Mouse (Mus musculus): ENCODE results near the gene Ipo13.

Gene Ipo13

GRCm38 (mm10) chr4:117878703-117879102 is 36.1 kb downstream of the Ipo13 start:
- DNase-seq (ENCODE audit: low spot score): no peak

DNA sequence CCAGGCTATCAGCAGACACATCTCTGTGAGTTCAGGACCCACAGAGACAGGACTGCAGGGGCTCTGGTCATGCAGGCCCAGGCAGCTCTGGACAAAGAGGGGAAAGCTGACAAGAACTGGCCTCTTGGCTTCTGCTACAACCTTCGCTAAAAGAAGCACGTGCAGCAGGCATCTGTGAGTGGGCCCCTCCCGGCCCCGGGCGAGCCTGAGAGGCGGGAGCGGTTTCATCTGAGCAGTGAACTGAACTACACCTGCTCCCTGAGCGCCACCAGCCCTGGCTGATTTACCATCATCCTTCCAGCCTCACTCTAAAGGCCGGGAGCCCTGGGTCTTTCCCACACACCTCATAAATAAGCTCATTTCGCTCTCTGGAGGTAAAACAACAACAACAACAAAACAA is 36.5 kb downstream of the Ipo13 start:
- peak; percentile 52 for DNase-seq (ENCODE audit: low spot score)

GRCm38 (mm10) chr4:117873615-117874014 is 41.2 kb downstream of the Ipo13 start:
- no peak for DNase-seq (ENCODE audit: low spot score)

DNA sequence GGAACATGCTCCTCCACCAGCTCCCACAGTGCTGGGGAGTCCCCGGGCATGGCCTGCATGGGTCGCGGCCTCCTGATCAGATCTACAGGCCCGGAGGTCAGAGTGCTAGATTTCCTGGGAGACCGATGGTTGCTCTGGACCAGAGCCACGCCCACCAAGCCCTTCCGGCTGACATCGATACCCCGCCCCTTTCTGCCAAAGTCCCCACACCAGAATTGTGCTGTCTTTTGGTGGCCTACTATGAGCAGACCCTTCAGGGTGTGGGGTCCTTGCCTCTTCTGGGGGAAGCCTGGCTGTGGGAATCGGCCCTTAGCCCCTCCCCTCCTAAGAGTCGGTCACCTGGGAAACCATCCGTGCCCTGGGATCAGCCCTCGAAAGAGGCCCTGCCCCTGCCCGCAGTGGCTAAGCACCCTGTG is 42.3 kb downstream of the Ipo13 start, which contains the start of gene Ccdc24:
Gene Ccdc24, minus strand, starts transcription at position 87 of the 416 bp plus-strand sequence.
- DNase-seq (ENCODE audit: low spot score): no peak

- no peak for DNase-seq (ENCODE audit: low spot score)
These were observed 43.0 kb downstream of the Ipo13 start for GRCm38 (mm10) chr4:117871787-117872186.

DNA sequence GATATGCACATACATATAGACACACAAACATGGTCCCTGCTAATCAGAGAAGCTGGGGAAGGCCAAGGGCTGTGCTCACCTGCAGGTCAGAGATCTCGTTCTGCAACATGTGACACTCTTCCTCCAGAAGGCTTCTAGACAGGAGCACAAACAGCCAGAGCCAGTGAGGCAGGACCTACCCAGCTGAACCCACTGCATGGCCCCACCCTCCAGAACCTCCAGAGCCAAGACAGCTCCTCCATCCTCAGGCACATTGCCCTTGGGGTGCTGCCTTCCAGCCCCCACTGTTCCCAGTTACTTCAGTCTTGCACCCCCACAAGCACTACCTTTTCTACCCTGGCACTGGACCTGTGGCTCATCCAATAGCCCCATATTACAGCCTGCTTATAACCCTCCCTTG is 44.4 kb downstream of the Ipo13 start:
- DNase-seq (ENCODE audit: low spot score): no peak

- no peak for DNase-seq (ENCODE audit: low spot score)
These were observed 45.5 kb downstream of the Ipo13 start for GRCm38 (mm10) chr4:117869317-117869716.

- DNase-seq (ENCODE audit: low spot score): peak; percentile 38
These were observed 47.0 kb downstream of the Ipo13 start for GRCm38 (mm10) chr4:117867823-117868222.

DNA sequence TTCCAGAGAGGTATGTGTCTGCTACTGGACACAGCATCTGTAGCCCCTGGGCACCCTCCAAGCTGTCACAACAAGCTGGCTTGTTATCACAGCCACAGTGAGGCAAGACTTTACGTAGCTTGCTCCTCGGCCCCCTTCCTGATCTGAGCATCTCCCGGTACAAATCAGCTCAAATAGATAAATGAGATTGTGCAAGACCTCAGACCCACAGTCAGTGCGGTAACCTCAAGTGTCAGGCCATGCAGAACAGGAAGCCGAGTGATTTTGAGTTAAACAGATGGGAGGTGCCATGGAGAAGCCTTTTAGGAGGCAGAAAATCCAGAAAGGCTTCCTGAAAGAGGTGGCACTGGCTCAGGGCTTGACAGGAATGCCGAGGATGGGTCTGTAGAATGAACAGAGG is 47.8 kb downstream of the Ipo13 start:
- no peak for DNase-seq (ENCODE audit: low spot score)

DNA sequence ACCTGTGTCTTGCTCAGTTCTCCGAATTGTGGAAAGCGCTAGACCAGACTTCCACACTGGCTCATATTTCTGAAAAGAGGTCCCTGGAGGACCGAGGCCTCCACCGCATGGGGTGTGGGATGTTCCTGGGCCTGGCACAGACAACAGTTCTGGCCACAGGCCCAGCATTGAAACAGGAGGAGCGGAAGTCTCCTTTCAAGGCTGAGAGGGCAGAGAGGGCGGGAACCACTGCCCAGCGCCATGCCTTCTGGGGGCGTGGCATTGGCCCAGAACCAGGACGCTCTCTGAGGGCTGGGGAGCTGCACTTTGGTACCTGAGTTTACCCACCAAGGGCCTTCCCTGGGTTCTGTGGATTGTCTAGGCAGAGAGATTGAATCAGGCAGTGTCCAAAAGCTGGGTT is 48.7 kb downstream of the Ipo13 start:
- no peak for DNase-seq (ENCODE audit: low spot score)

- DNase-seq (ENCODE audit: low spot score): no peak
These were observed 52.0 kb downstream of the Ipo13 start for GRCm38 (mm10) chr4:117862823-117863222.

DNA sequence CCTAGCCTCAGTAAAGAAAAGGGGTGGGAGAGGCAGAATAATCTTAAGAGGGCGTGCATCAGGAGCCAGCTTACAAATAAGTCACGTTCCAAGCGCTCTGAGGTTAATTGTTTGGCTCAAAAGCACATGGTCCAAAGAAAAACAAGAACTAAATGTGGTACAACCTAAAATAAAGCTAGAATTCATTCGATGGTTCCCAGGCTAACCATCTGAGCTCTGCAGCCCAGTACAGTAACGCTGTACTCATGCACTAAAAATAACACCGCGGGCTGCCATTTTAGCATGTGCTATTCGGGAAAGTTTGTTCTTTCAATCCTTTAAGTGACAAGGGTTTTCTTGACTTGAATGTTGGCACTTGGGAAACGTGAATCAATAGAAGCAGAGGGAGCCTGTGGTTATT is 54.2 kb downstream of the Ipo13 start:
- no peak for DNase-seq (ENCODE audit: low spot score)

DNA sequence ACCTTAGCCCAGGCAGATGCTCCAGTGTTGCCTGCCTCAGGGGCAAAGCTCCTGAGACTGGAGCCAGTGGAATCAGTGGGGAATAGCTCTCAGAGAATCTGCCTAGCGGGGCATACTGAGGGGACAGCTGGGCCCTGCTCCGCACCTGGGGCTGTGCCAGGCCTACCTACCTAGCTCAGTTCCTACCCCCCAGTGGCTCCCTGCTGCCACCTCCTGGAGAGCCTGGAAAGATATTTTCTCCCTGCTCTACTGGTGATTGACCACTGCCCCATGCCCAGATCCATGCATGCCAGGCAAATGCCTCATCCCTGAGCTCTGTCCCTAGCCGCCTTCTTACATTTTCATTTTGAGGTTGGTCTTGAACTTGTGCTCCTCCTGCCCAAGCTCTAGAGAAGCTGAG is 56.0 kb downstream of the Ipo13 start:
- peak; percentile 20 for DNase-seq (ENCODE audit: low spot score)

DNA sequence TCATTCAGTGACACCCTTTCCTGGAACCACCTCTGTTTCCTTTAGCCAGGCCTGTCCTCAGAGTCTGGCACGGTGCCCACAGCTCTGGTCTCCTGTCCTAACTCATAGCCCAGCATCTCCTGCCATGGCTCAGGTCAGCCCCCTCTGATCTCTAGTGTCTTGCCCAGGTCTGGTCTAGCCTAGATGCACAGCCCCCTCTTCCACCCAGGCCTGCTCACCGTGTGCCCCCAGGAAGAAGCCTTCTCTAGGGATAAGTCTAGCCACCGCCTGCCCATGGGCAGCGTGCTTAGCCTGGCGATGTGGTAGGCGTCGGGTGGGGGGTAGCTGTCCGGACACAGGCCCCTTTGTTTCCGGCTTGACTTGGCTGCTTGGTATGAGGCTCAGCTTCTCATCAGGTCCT is 59.7 kb downstream of the Ipo13 start:
- DNase-seq (ENCODE audit: low spot score): no peak

- DNase-seq (ENCODE audit: low spot score): no peak
These were observed 62.5 kb downstream of the Ipo13 start for GRCm38 (mm10) chr4:117852152-117852868.

GRCm38 (mm10) chr4:117850871-117851270 is 63.9 kb downstream of the Ipo13 start:
- no peak for DNase-seq (ENCODE audit: low spot score)

GRCm38 (mm10) chr4:117850176-117850575 is 64.6 kb downstream of the Ipo13 start:
- DNase-seq (ENCODE audit: low spot score): no peak

DNA sequence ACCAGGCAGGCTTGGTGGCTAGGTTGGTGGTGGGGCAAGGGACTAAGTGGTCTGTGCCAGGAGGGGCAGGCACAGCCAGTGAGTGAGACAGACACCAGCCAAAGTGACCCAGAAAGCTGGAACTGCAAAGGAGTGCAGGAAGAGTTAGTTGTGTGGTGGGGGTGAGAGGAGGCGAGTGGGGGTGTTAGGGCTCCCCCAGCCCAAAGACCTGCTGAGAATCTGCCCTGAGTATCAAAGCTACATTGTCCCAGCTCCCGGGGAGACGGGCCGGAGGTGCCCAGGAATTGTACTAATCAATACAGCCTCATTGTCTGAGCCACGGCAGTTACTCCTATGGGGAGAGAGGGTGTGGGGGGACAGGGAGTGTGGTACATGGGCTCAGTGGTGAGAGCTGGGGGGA is 65.3 kb downstream of the Ipo13 start:
- no peak for DNase-seq (ENCODE audit: low spot score)

- DNase-seq (ENCODE audit: low spot score): no peak
These were observed 65.7 kb downstream of the Ipo13 start for GRCm38 (mm10) chr4:117849063-117849462.

- DNase-seq (ENCODE audit: low spot score): no peak
These were observed 67.8 kb downstream of the Ipo13 start for GRCm38 (mm10) chr4:117847011-117847410.

DNA sequence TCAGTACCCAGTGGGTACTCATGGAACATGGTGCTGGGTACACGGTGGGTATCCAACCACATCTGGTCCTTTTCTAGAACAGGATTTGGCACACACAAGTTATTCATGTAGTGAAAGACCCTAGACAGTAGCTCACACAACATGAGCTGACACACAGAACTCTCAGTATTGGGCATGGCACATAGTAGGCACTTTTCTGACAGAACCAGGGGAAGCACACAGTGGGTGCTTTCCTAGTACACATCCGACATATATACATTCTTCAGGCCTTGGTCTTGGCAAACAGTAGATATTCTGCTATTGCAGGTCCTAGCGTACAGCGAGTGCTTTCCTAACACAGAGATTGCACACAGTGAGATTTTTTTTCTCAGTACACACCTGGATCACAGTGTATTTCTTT is 68.5 kb downstream of the Ipo13 start:
- no peak for DNase-seq (ENCODE audit: low spot score)

DNA sequence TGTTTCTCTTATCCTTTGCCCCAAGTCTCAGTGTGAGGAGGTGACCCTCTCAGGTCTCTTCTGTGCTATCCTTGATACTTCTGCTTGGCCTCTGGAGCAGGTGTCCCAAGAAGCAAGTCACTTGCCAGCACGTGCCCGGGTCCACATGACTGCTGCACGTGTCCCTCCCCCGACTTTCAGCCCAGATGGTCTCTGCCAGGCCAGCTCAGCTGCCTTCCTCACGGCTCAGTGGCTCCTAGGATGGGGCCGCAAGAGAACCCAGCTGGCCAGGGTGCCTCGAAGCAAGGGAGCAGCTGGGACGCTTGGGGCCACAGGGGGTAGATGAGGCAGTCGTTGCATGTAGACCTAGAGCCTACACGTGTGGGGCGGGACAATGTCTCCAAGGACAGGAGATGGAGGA is 69.5 kb downstream of the Ipo13 start:
- DNase-seq (ENCODE audit: low spot score): no peak

All from T-cell, adult 2 months (primary cell).